Mouse (Mus musculus) C2C12 (cell line): ENCODE data around the gene Nebl.

Source experiments
- CEBPB ChIP-seq: IDR thresholded peaks from one replicate; pipeline ENCODE4 v1.6.1; 2011; ENCODE audit warnings: low read depth, mild to moderate bottlenecking, control low read depth, moderate library complexity
- CTCF ChIP-seq: IDR thresholded peaks from one replicate; pipeline ENCODE4 v1.5.1; 2011; ENCODE audit not compliant: control insufficient read depth, insufficient read depth, insufficient read length
- MYOG ChIP-seq: IDR thresholded peaks from one replicate; pipeline ENCODE4 v1.6.1; 2011; ENCODE audit not compliant: control insufficient read depth, insufficient read length; ENCODE audit errors: extremely low read depth

- TF ChIP-seq CTCF (no peak), MYOG (no peak), CEBPB (no peak)
These were observed 207.5 kb downstream of the Nebl start for GRCm38 (mm10) chr2:17523791-17524190.
